Mouse (Mus musculus): Measurements from ENCODE around the gene Lhx2. TPM values are rescaled to one million over a fixed set of nuclear protein-coding genes. Genes with fewer than 3 reads are reported as not detected.

Lhx2 gene
- polyA plus RNA-seq, 1 experiment from 2014 or later = not detected

DNA sequence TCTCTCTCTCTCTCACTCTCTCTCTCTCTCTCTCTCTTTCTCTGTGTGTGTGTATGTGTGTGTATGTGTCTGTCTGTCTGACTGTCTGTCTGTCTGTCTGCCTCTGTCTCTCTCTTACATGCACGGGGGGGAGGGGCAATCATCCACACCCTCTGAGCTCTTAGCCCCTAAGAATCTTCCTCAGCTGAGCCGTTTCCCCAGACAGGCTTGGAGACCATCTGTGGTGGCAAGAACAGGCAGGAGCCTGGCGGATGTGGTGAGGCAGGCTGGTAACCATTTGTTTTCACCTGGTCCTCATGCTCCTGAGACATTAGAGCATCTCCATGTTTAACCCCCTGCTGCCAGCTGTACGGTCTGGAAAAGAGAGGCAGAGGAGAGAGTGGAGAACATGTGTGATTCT, 18.2 kb upstream of the Lhx2 start:
- Histone ChIP-seq H3K27me3 (ENCODE audit: control insufficient read depth, insufficient read depth, low read length) (0 out of 2 replicates have a peak, but pooled peaks cover 3% of the 10 kb centered on the region), H3K36me3 (ENCODE audit: control insufficient read depth, insufficient read depth, low read length) (no peaks in the 10 kb centered on the region), H3K9ac (replicated peaks; ENCODE audit: low read depth, low read length) (no peak overlapping the region), H3K4me3 (ENCODE audit: low read depth, low read length) (no peak overlapping the region), H3K27ac (ENCODE audit: low read length) (no peak overlapping the region), H3K9me3 (ENCODE audit: control insufficient read depth, low read depth, low read length) (no peaks in the 10 kb centered on the region), H3K4me1 (ENCODE audit: control insufficient read depth, insufficient read depth, low read length) (no peaks in the 10 kb centered on the region), H3K4me2 (replicated peaks; ENCODE audit: low read depth, low read length) (no peak overlapping the region)
- 42% methylated on average over 4 of the region's 4 CpGs for whole genome bisulfite sequencing
- no peak for ATAC-seq (ENCODE audit: insufficient number of reproducible peaks, insufficient read depth, low FRiP score, low read depth)

DNA sequence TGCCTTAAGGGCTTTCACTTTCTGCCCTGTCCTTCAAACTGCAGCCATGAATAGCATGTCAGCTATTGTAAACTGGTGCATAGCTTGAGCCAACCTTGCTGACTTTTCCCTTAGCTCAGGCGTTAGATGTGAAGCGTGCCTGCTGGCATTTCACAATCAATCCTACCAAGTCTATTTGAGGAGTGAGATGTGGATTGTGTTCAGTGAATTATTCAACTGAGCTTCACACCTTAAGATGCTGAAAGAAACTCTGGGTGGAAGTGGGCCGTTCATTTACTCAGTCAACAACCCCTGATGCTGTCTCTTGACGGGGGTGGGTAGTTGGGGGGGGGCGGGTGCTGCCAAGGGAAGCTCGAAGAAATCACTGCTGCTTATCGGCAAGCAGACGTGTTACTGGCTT, 15.7 kb upstream of the Lhx2 start:
- ATAC-seq (ENCODE audit: insufficient number of reproducible peaks, insufficient read depth, low FRiP score, low read depth) = no peak
- Histone ChIP-seq H3K36me3 (ENCODE audit: control insufficient read depth, insufficient read depth, low read length) (no peaks in the 10 kb centered on the region), H3K4me2 (replicated peaks; ENCODE audit: low read depth, low read length) (no peak overlapping the region), H3K9me3 (ENCODE audit: control insufficient read depth, low read depth, low read length) (no peaks in the 10 kb centered on the region), H3K27me3 (ENCODE audit: control insufficient read depth, insufficient read depth, low read length) (no peaks in the 10 kb centered on the region), H3K4me1 (ENCODE audit: control insufficient read depth, insufficient read depth, low read length) (no peaks in the 10 kb centered on the region), H3K4me3 (ENCODE audit: low read depth, low read length) (no peak overlapping the region), H3K9ac (replicated peaks; ENCODE audit: low read depth, low read length) (no peak overlapping the region), H3K27ac (ENCODE audit: low read length) (no peak overlapping the region)
- 45% methylated on average over 8 of the region's 8 CpGs for WGBS

DNA sequence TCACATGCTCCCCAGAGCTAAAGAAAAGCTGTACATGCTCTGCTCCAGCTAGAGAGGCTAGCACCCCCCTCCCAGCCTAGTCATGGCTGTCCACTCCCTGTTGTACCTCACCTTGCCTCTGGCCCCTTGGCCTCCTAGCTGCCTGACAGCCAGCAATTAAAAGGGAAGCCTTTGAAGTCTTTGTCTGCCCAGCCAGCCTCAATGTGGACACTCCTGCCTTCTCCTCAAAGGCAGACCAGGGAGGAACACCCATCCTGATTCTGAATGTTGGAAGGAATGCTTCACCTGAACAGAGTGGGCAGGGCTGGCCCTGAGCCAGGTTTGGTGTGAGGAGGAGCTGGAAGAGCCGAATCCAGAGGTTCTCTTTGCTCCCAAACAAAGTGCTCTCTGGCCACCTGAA, 12.4 kb upstream of the Lhx2 start:
- Histone ChIP-seq H3K27ac (ENCODE audit: low read length) (no peak overlapping the region), H3K27me3 (ENCODE audit: control insufficient read depth, insufficient read depth, low read length) (no peaks in the 10 kb centered on the region), H3K4me1 (ENCODE audit: control insufficient read depth, insufficient read depth, low read length) (no peaks in the 10 kb centered on the region), H3K4me2 (replicated peaks; ENCODE audit: low read depth, low read length) (no peak overlapping the region), H3K9me3 (ENCODE audit: control insufficient read depth, low read depth, low read length) (no peaks in the 10 kb centered on the region), H3K4me3 (ENCODE audit: low read depth, low read length) (no peak overlapping the region), H3K9ac (replicated peaks; ENCODE audit: low read depth, low read length) (no peak overlapping the region), H3K36me3 (ENCODE audit: control insufficient read depth, insufficient read depth, low read length) (no peaks in the 10 kb centered on the region)
- WGBS = 56% methylated on average over 1 of the region's 1 CpGs
- ATAC-seq (ENCODE audit: insufficient number of reproducible peaks, insufficient read depth, low FRiP score, low read depth) = no peak

DNA sequence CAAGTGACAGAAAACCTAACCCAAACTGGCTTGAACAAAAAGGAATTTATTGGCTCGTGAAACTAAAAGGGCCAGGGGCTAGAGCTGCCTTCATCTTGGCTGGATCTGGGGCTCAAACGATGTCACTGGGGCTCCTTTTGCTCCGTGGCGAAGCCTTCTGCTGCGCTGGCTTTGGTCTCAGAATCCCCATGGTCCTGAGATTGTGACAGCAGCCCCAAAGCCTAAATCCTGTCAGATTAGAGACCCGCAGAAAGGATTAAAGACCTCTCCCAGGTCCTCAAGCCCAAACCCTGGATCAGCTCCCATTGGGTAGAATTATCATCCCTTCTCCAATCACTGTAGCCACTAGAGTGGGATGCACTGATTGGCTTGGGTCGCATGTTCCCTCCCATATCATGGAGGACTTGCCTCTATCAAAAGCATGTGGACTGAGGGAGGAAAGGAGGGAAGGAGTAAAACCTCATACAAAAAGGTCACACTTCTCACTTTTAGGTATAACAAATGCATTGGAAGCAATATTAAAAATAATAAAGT, 5.4 kb upstream of the Lhx2 start:
- no peak overlapping the region for H3K27ac ChIP-seq (ENCODE audit: low read length)
- peaks cover 43% of the 10 kb centered on the region for H3K27me3 ChIP-seq (ENCODE audit: control insufficient read depth, insufficient read depth, low read length)
- H3K4me3 ChIP-seq (ENCODE audit: low read depth, low read length) = no peak overlapping the region
- H3K9me3 ChIP-seq (ENCODE audit: control insufficient read depth, low read depth, low read length) = no peaks in the 10 kb centered on the region
- H3K4me2 ChIP-seq (replicated peaks; ENCODE audit: low read depth, low read length) = no peak overlapping the region
- H3K9ac ChIP-seq (replicated peaks; ENCODE audit: low read depth, low read length) = no peak overlapping the region
- ATAC-seq (ENCODE audit: insufficient number of reproducible peaks, insufficient read depth, low FRiP score, low read depth) = no peak
- H3K4me1 ChIP-seq (ENCODE audit: control insufficient read depth, insufficient read depth, low read length) = peaks cover 4% of the 10 kb centered on the region
- no peaks in the 10 kb centered on the region for H3K36me3 ChIP-seq (ENCODE audit: control insufficient read depth, insufficient read depth, low read length)
- WGBS = 42% methylated on average over 7 of the region's 7 CpGs

DNA sequence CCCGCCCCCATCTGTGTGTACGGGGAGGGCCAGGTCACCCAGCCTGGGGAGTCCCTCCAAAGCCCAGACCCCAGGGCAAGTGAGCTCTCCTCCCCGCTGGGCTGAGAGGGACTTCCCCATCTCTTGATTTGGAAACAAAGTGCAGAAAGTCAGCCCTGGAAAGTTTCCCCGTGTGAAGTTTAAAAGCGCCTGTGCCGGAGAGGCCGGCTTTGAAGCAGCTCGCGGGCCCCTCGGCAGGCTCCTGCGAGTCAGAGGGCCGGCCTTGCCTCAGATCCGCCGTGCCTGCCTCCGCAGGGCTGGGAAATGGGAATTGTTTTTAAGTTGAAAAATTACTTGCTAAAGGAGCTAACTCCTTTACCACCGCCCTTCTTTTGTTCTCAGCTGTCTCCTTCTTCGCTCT, 2.5 kb upstream of the Lhx2 start:
- H3K4me2 ChIP-seq (replicated peaks; ENCODE audit: low read depth, low read length) = no peak overlapping the region

DNA sequence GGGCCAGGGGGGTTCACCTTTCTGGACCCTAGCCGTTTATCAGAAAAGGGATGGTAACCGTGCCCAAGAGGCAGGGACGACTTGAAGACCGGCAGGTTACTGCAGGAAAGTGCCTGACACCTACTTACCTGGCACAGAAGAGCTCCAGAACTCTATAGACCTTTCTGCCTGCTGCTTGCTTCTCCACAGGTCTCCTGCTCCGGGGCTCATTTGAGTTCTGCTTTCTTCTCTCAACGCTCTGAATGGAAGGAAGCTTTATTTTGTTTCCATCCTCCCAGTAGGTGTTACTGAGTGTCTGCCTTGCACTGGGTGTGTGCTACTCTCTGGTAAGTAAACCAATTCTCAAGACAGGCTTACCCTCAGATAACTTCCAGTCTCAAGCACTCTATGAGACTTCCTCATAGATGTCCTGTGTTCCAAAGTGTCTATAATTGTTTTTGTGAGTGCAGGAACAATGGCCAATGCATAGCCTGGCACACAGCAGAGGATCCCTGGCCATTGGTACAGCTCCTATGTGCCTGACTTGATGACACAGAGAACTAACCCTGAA, 1.9 kb upstream of the Lhx2 start:
- peaks cover 71% of the 10 kb centered on the region for H3K27me3 ChIP-seq (ENCODE audit: control insufficient read depth, insufficient read depth, low read length)
- no peak overlapping the region for H3K4me2 ChIP-seq (replicated peaks; ENCODE audit: low read depth, low read length)
- peaks cover 8% of the 10 kb centered on the region for H3K4me1 ChIP-seq (ENCODE audit: control insufficient read depth, insufficient read depth, low read length)
- ATAC-seq (ENCODE audit: insufficient number of reproducible peaks, insufficient read depth, low FRiP score, low read depth) = no peak
- no peak overlapping the region for H3K9ac ChIP-seq (replicated peaks; ENCODE audit: low read depth, low read length)
- no peak overlapping the region for H3K27ac ChIP-seq (ENCODE audit: low read length)
- 4% methylated on average over 6 of the region's 6 CpGs for WGBS
- H3K4me3 ChIP-seq (ENCODE audit: low read depth, low read length) = no peak overlapping the region
- no peaks in the 10 kb centered on the region for H3K36me3 ChIP-seq (ENCODE audit: control insufficient read depth, insufficient read depth, low read length)
- no peaks in the 10 kb centered on the region for H3K9me3 ChIP-seq (ENCODE audit: control insufficient read depth, low read depth, low read length)

More for the DNA sequence above, 2.5 kb upstream of the Lhx2 start:
- no peaks in the 10 kb centered on the region for H3K9me3 ChIP-seq (ENCODE audit: control insufficient read depth, low read depth, low read length)
- 2% methylated on average over 17 of the region's 17 CpGs for WGBS
- H3K36me3 ChIP-seq (ENCODE audit: control insufficient read depth, insufficient read depth, low read length) = no peaks in the 10 kb centered on the region
- peaks cover 66% of the 10 kb centered on the region for H3K27me3 ChIP-seq (ENCODE audit: control insufficient read depth, insufficient read depth, low read length)
- no peak overlapping the region for H3K27ac ChIP-seq (ENCODE audit: low read length)
- H3K4me1 ChIP-seq (ENCODE audit: control insufficient read depth, insufficient read depth, low read length) = peaks cover 8% of the 10 kb centered on the region
- no peak for ATAC-seq (ENCODE audit: insufficient number of reproducible peaks, insufficient read depth, low FRiP score, low read depth)
- H3K4me3 ChIP-seq (ENCODE audit: low read depth, low read length) = no peak overlapping the region
- H3K9ac ChIP-seq (replicated peaks; ENCODE audit: low read depth, low read length) = no peak overlapping the region

DNA sequence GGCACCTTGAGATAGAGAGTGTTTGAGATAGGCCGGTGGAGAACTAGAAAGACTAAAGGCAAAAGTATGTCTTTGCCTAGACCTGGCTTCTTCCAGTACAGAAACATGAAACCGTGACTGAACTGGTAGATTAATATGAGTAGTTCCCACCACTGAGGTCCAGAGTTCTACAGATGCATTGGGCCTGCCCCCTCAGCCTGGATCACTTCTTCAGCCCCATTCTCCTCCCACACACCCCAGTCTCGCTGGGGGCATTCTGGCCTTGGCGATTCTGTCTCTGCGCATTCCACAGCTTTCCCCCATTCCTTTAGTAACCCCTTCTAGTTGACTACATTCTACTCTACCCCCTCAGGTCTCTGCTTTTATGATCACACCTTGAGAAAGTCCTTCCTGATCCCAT, 1.4 kb upstream of the Lhx2 start:
- peaks cover 8% of the 10 kb centered on the region for H3K4me1 ChIP-seq (ENCODE audit: control insufficient read depth, insufficient read depth, low read length)
- no peak for ATAC-seq (ENCODE audit: insufficient number of reproducible peaks, insufficient read depth, low FRiP score, low read depth)
- H3K27ac ChIP-seq (ENCODE audit: low read length) = no peak overlapping the region
- no peaks in the 10 kb centered on the region for H3K9me3 ChIP-seq (ENCODE audit: control insufficient read depth, low read depth, low read length)
- no peak overlapping the region for H3K4me2 ChIP-seq (replicated peaks; ENCODE audit: low read depth, low read length)
- 15% methylated on average over 5 of the region's 5 CpGs for WGBS
- no peak overlapping the region for H3K9ac ChIP-seq (replicated peaks; ENCODE audit: low read depth, low read length)
- no peaks in the 10 kb centered on the region for H3K36me3 ChIP-seq (ENCODE audit: control insufficient read depth, insufficient read depth, low read length)
- H3K27me3 ChIP-seq (ENCODE audit: control insufficient read depth, insufficient read depth, low read length) = peaks cover 75% of the 10 kb centered on the region
- H3K4me3 ChIP-seq (ENCODE audit: low read depth, low read length) = no peak overlapping the region

DNA sequence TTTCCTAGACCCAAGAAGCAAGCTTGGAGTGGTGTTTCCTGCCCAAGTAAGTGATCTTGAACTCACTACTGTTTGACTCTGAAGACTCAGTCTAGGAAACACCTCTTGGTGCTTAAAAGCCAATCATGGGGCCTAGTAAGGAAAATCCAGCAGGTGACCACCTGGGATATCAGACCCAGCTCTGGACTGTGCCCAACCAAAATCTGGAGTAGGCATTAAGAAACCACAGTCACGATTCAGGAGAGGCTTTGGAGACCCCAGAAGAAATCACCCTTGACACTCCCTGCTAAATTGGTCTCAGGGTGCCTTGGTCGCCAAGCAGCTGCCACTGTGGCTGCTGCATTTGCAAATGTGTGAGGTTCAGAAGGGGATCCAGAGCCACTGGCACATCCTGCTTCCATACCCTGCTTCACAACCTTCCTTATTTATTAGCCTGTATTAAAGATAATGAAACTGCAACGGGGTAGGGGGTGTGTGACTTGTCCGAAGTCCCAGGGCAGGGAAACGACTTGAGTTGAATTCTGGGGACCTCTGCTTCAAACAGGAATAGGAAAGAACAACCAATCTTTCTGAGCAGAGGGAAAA, 641 bp upstream of the Lhx2 start:
- peaks cover 74% of the 10 kb centered on the region for H3K27me3 ChIP-seq (ENCODE audit: control insufficient read depth, insufficient read depth, low read length)
- peaks cover 8% of the 10 kb centered on the region for H3K4me1 ChIP-seq (ENCODE audit: control insufficient read depth, insufficient read depth, low read length)
- 2% methylated on average over 5 of the region's 5 CpGs for WGBS
- H3K4me3 ChIP-seq (ENCODE audit: low read depth, low read length) = peak overlapping the region; percentile 34; the same call in 1 of the 2 replicates
- no peak overlapping the region for H3K27ac ChIP-seq (ENCODE audit: low read length)
- no peaks in the 10 kb centered on the region for H3K36me3 ChIP-seq (ENCODE audit: control insufficient read depth, insufficient read depth, low read length)
- no peak overlapping the region for H3K9ac ChIP-seq (replicated peaks; ENCODE audit: low read depth, low read length)
- ATAC-seq (ENCODE audit: insufficient number of reproducible peaks, insufficient read depth, low FRiP score, low read depth) = no peak
- H3K9me3 ChIP-seq (ENCODE audit: control insufficient read depth, low read depth, low read length) = no peaks in the 10 kb centered on the region
- H3K4me2 ChIP-seq (replicated peaks; ENCODE audit: low read depth, low read length) = no peak overlapping the region; the same call in 1 of the 2 replicates
